Mouse (Mus musculus): ENCODE data around the gene Tnip1. TPM values are rescaled to one million over a fixed set of nuclear protein-coding genes. Genes with fewer than 3 reads are reported as not detected.

Gene Tnip1
- 17.5 and 18.0 TPM in 2 replicates for polyA plus RNA-seq (2016; fragmentation: Nextera tagmentation; extraction: Ambion mirVana)

DNA sequence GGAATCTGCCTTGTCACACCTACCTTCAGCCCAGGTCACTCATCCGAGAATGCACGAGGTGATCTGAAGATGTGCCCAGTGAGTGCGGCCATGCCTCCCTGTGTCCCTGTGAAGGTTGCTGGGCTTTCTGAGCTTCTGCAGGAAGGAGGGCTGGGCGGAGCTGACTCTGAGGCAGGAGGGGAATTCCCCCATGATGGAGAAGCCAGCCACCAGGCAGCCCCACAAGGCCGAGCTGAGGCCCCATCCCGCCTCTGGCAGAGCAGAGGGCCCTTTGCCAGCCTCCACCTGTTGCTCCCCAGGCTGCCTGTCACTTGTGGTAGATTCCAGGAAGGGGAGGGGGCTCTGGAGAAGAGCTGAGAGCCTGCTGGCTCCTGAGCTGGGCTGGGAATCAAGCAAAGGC lies at the start of gene Tnip1:
Gene Tnip1, minus strand, starts transcription at position 108 of the 400 bp plus-strand sequence.
- 20% methylated on average over 6 of the region's 6 CpGs for WGBS
- Histone ChIP-seq H3K4me2 (no peak within 1 kb of the TSS), H3K4me1 (replicated peaks) (peaks cover 4% of the 10 kb centered on the region; the same call in 1 of the 2 replicates), H3K9me3 (no peaks in the 10 kb centered on the region), H3K9ac (replicated peaks) (0 out of 2 replicates have a peak within 1 kb of the TSS, but pooled peaks have one; percentile 13), H3K4me3 (replicated peaks) (no peak within 1 kb of the TSS), H3K27me3 (no peaks in the 10 kb centered on the region), H3K27ac (no peak within 1 kb of the TSS), H3K36me3 (no peaks in the 10 kb centered on the region)
- ATAC-seq (ENCODE audit: insufficient number of reproducible peaks, insufficient read depth, low FRiP score, low TSS enrichment, low read depth) = no peak

- Histone ChIP-seq H3K4me1 (replicated peaks) (no peaks in the 10 kb centered on the region), H3K27me3 (no peaks in the 10 kb centered on the region), H3K36me3 (peaks cover 93% of the 10 kb centered on the region), H3K9ac (replicated peaks) (no peak overlapping the region), H3K9me3 (no peaks in the 10 kb centered on the region), H3K4me3 (replicated peaks) (no peak overlapping the region), H3K27ac (no peak overlapping the region), H3K4me2 (no peak overlapping the region)
- ATAC-seq (ENCODE audit: insufficient number of reproducible peaks, insufficient read depth, low FRiP score, low TSS enrichment, low read depth) = no peak
- WGBS = 91% methylated on average over 3 of the region's 3 CpGs
Measured at GRCm38 (mm10) chr11:55011440-55011839, 48.7 kb upstream of the Tnip1 start.

DNA sequence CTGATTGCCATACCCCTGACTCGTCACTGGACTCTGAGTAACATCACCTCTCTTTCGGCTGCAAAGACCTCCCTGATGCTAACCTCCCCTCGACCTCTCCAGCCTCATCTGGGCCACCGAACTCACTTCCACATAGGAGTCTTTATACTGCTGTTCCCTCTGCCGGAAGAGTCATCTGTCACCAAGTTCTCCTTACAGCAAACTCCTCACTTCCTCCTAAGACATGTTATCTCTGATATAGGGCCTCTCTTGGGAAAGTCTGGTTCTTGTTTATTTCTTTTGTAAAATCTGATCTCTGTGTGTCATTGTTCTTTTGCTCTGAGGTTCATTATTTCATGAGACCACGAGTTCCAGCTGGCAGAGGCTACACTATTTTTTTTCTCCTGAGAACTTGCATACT lies 45.5 kb upstream of the Tnip1 start:
- no peaks in the 10 kb centered on the region for H3K27me3 ChIP-seq
- H3K27ac ChIP-seq = no peak overlapping the region
- WGBS = 84% methylated on average over 6 of the region's 6 CpGs
- no peak overlapping the region for H3K9ac ChIP-seq (replicated peaks)
- H3K4me2 ChIP-seq = no peak overlapping the region
- peaks cover 100% of the 10 kb centered on the region for H3K36me3 ChIP-seq
- no peaks in the 10 kb centered on the region for H3K9me3 ChIP-seq
- no peak for ATAC-seq (ENCODE audit: insufficient number of reproducible peaks, insufficient read depth, low FRiP score, low TSS enrichment, low read depth)
- no peaks in the 10 kb centered on the region for H3K4me1 ChIP-seq (replicated peaks)
- no peak overlapping the region for H3K4me3 ChIP-seq (replicated peaks)

- H3K4me2 ChIP-seq = no peak overlapping the region
- peaks cover 94% of the 10 kb centered on the region for H3K36me3 ChIP-seq
- peaks cover 5% of the 10 kb centered on the region for H3K9me3 ChIP-seq
- H3K27ac ChIP-seq = no peak overlapping the region
- no peak overlapping the region for H3K9ac ChIP-seq (replicated peaks)
- WGBS = 82% methylated on average over 5 of the region's 5 CpGs
- no peak for ATAC-seq (ENCODE audit: insufficient number of reproducible peaks, insufficient read depth, low FRiP score, low TSS enrichment, low read depth)
- no peaks in the 10 kb centered on the region for H3K4me1 ChIP-seq (replicated peaks)
- no peak overlapping the region for H3K4me3 ChIP-seq (replicated peaks)
- no peaks in the 10 kb centered on the region for H3K27me3 ChIP-seq
Measured at GRCm38 (mm10) chr11:55005684-55006083, 43.0 kb upstream of the Tnip1 start.

DNA sequence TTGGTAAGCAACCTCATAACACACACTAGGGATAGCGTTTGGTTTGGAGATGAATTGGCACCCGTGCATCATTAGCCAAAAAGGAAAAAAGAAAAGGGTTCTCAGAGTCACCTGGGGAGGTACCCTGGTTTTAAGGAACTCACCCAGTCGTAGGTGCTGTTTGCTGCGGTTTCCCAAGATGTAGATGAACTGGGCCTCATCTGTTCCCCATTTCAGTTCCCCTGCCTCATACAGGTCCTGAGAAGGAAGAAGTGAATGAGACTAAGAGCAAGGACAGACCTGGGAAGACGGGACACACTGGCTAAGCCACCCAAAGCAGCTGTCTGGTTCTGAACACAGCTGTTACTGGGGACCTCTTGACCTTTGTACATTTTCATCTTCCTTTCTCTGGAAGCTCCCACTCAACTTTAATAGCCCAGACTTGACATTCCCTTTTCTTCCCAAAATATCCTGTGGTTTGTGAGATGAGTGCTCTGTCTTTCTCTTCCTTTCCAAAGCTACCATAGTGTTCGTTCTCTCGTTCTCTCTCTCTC lies 42.3 kb upstream of the Tnip1 start:
- 80% methylated on average over 7 of the region's 7 CpGs for WGBS
- no peak for ATAC-seq (ENCODE audit: insufficient number of reproducible peaks, insufficient read depth, low FRiP score, low TSS enrichment, low read depth)
- Histone ChIP-seq H3K4me3 (replicated peaks) (no peak overlapping the region), H3K9ac (replicated peaks) (no peak overlapping the region), H3K4me2 (no peak overlapping the region), H3K27me3 (no peaks in the 10 kb centered on the region), H3K9me3 (peaks cover 5% of the 10 kb centered on the region), H3K36me3 (peaks cover 94% of the 10 kb centered on the region), H3K27ac (no peak overlapping the region), H3K4me1 (replicated peaks) (no peaks in the 10 kb centered on the region)

DNA sequence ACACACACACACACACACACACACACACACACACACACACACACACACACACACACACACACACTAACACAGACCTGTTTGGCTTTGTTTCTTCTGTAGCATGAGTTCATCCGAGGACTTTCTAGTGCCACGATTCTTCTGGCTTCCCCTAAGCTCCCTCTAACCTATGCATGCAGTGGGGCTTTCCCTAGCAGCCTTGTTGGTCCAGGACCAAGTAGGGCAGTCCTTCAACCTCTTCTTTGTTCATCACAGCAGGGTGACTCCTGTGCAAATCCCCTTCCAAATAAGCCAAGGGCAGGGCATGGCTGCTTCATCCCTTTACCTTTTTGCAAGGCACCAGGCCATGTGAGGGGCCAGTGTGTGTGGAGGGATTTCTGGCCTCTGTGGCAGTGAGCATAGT lies 36.0 kb upstream of the Tnip1 start:
- Histone ChIP-seq H3K27ac (no peak overlapping the region), H3K9ac (replicated peaks) (no peak overlapping the region), H3K4me3 (replicated peaks) (no peak overlapping the region), H3K36me3 (peaks cover 79% of the 10 kb centered on the region), H3K4me2 (no peak overlapping the region), H3K4me1 (replicated peaks) (no peaks in the 10 kb centered on the region), H3K27me3 (no peaks in the 10 kb centered on the region), H3K9me3 (peaks cover 5% of the 10 kb centered on the region)
- 58% methylated on average over 2 of the region's 2 CpGs for WGBS
- no peak for ATAC-seq (ENCODE audit: insufficient number of reproducible peaks, insufficient read depth, low FRiP score, low TSS enrichment, low read depth)

- no peak overlapping the region for H3K27ac ChIP-seq
- H3K4me3 ChIP-seq (replicated peaks) = no peak overlapping the region
- no peaks in the 10 kb centered on the region for H3K27me3 ChIP-seq
- ATAC-seq (ENCODE audit: insufficient number of reproducible peaks, insufficient read depth, low FRiP score, low TSS enrichment, low read depth) = 0 out of 2 replicates have a peak, but pooled peaks have one; percentile 33
- H3K9ac ChIP-seq (replicated peaks) = 0 out of 2 replicates have a peak overlapping the region, but pooled peaks have one; percentile 1
- H3K36me3 ChIP-seq = peaks cover 79% of the 10 kb centered on the region
- peaks cover 5% of the 10 kb centered on the region for H3K9me3 ChIP-seq
- H3K4me2 ChIP-seq = no peak overlapping the region
- no peaks in the 10 kb centered on the region for H3K4me1 ChIP-seq (replicated peaks)
- 7% methylated on average over 12 of the region's 12 CpGs for WGBS
Measured at GRCm38 (mm10) chr11:54998284-54998683, 35.6 kb upstream of the Tnip1 start.

GRCm38 (mm10) chr11:54996176-54996575 lies 33.5 kb upstream of the Tnip1 start:
- peaks cover 82% of the 10 kb centered on the region for H3K36me3 ChIP-seq
- no peak for ATAC-seq (ENCODE audit: insufficient number of reproducible peaks, insufficient read depth, low FRiP score, low TSS enrichment, low read depth)
- 73% methylated on average over 7 of the region's 7 CpGs for WGBS
- no peak overlapping the region for H3K9ac ChIP-seq (replicated peaks)
- H3K4me3 ChIP-seq (replicated peaks) = no peak overlapping the region
- H3K4me1 ChIP-seq (replicated peaks) = no peaks in the 10 kb centered on the region
- peaks cover 5% of the 10 kb centered on the region for H3K9me3 ChIP-seq
- H3K4me2 ChIP-seq = no peak overlapping the region
- H3K27ac ChIP-seq = no peak overlapping the region
- no peaks in the 10 kb centered on the region for H3K27me3 ChIP-seq

DNA sequence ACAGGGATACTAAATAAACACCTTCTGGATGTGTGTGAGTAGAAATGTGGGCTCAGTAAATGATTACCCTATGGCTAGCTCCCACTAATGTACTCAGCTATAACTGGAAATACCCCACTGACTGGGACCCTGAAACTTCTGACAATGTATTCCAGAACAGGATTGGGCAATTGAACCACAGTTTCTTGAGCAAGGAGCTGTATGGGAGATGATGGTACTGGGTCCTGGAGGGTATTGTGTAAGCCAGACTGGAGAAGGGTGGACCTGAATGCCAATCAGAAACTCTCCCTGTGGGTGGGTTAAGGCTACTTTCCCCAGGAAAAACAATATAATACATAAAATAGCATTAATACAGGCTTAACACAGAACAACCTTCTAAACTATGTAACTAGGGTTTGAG lies 27.2 kb upstream of the Tnip1 start:
- Histone ChIP-seq H3K27ac (no peak overlapping the region), H3K9me3 (peaks cover 6% of the 10 kb centered on the region; the same call in 1 of the 2 replicates), H3K4me2 (no peak overlapping the region), H3K4me1 (replicated peaks) (no peaks in the 10 kb centered on the region), H3K27me3 (no peaks in the 10 kb centered on the region), H3K4me3 (replicated peaks) (no peak overlapping the region), H3K9ac (replicated peaks) (no peak overlapping the region), H3K36me3 (peaks cover 85% of the 10 kb centered on the region)
- ATAC-seq (ENCODE audit: insufficient number of reproducible peaks, insufficient read depth, low FRiP score, low TSS enrichment, low read depth) = no peak

DNA sequence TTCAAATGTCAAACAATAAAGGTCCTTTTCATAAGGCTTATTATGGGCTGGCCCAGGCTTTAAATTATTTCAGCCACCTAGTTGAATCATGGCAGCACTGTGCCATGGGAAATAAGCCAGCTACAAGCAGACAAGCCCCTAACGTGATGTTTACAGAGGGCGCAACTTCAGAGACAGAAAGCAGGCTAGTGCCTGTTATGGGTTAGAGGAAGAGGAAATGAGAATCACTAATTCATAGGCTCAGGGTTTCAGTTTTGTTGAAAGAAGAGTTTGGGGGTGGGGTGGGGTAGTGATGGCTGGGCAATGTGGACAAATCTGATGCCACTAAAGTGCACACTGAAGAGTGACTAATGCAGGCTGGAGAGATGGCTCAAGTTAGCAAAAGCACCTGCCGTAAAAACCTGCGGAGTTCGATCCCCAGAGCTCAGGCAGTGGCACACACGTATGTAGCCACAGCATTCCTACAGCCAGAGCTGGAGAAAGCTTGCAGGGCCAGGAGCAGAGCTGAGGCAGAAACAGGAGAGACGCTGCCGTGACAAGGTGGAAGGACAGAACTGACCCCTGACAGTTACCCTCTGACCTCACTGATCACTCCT lies 26.1 kb upstream of the Tnip1 start:
- Histone ChIP-seq H3K36me3 (peaks cover 81% of the 10 kb centered on the region), H3K9me3 (peaks cover 6% of the 10 kb centered on the region; the same call in 1 of the 2 replicates), H3K9ac (replicated peaks) (no peak overlapping the region), H3K27me3 (no peaks in the 10 kb centered on the region), H3K27ac (no peak overlapping the region), H3K4me3 (replicated peaks) (no peak overlapping the region), H3K4me2 (no peak overlapping the region), H3K4me1 (replicated peaks) (no peaks in the 10 kb centered on the region)
- no peak for ATAC-seq (ENCODE audit: insufficient number of reproducible peaks, insufficient read depth, low FRiP score, low TSS enrichment, low read depth)
- 73% methylated on average over 8 of the region's 8 CpGs for WGBS

DNA sequence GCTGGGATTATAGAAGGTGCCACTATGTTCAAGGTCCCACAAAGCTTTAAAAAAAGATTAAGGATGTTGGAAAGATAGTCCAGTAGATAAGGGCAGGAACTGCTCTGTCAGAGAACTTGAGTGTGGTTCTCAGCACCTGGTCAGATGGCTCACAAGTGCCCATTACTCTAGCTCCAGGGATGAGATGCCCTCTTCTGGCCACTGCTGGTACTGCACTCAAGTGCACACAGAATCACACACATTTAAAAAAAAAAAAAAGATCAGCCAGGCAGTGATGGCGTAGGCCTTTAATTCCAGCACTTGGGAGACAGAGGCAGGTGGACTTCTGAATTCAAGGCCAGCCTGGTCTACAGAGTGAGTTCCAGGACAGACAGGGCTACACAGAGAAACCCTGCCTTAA lies 25.3 kb upstream of the Tnip1 start:
- Histone ChIP-seq H3K4me3 (replicated peaks) (no peak overlapping the region), H3K27me3 (no peaks in the 10 kb centered on the region), H3K9ac (replicated peaks) (no peak overlapping the region), H3K27ac (no peak overlapping the region), H3K36me3 (peaks cover 81% of the 10 kb centered on the region), H3K4me2 (no peak overlapping the region), H3K4me1 (replicated peaks) (no peaks in the 10 kb centered on the region), H3K9me3 (peaks cover 6% of the 10 kb centered on the region; the same call in 1 of the 2 replicates)
- WGBS = 96% methylated on average over 1 of the region's 1 CpGs
- ATAC-seq (ENCODE audit: insufficient number of reproducible peaks, insufficient read depth, low FRiP score, low TSS enrichment, low read depth) = no peak

DNA sequence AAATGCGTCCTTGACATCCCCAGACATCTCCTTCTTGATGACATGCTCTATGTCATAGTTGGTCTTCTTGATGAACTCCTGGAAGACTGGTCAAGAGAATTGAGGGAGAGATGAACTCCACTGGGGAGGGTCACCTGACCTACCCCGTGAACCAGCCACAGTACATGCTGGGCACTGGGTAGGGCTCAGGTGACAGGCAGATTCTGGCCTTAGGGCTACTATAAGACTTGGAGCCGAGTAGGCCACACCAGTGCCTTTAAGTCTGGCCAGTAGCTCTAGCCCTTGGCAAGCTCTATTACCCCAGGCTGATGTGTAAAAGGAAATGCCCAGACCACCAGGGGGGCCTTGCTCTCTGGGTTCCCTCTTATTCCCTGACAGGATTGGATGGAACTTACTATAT lies 22.4 kb upstream of the Tnip1 start:
- Histone ChIP-seq H3K36me3 (peaks cover 82% of the 10 kb centered on the region), H3K9ac (replicated peaks) (no peak overlapping the region), H3K27me3 (no peaks in the 10 kb centered on the region), H3K4me3 (replicated peaks) (no peak overlapping the region), H3K9me3 (peaks cover 13% of the 10 kb centered on the region), H3K4me1 (replicated peaks) (no peaks in the 10 kb centered on the region), H3K4me2 (no peak overlapping the region), H3K27ac (no peak overlapping the region)
- 73% methylated on average over 3 of the region's 3 CpGs for WGBS
- no peak for ATAC-seq (ENCODE audit: insufficient number of reproducible peaks, insufficient read depth, low FRiP score, low TSS enrichment, low read depth)
